Mouse (Mus musculus): ENCODE data around the gene Elmsan1.

The Elmsan1 gene

GRCm38 (mm10) chr12:84215758-84216440 lies 2.8 kb downstream of the Elmsan1 start:
- no peak for DNase-seq (ENCODE audit: low read depth, low spot score)

DNA sequence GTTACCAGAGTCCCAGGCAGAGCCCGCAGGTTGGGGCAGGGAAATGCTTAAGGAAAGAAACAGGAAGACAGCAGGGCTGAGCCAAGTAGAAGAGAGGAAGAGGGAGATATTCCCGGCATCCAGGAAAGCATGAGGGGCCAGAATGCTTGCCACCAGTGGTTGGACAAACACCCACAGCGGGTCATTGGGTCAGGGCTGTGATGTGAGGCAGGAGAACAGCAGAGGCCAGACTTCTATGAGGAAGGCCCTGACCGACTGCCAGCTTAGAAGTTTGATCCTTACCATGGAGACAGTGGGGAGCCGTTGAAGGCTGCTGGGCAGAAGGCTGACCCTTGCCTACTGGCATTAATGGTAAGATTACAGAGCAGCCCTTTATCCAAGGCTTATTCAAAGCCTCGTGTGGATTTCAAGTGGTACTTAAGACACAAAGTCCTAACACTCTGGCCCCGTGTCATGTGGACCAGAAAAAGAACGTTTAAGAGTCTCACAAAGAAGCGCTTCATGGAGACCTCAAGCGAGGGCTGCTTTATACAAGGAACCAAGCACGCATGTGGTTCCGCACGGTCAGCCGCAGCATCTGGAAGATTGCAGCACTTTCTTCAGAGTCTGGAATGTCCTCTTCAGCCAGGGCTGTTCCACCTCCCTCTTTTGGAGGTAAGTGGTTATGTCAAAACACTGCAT lies 4.0 kb downstream of the Elmsan1 start:
- no peak for DNase-seq (ENCODE audit: low read depth, low spot score)

DNA sequence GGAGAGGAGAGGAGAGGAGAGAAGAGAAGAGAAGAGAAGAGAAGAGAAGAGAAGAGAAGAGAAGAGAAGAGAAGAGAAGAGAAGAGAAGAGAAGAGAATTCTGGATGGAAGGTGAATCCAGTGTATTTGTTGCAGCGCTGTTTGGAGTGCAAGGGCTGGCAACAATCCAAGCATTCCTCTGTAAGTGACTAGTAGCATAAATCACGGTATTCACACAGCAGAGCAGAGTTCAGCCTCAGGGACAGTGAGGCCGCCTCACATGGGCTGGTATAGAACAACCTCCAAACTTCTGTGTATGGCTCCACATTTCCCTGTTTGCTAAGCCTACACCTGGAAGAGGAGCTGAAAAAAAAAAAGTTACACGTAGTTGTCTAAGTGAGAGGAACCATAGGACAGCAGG lies 6.4 kb downstream of the Elmsan1 start:
- DNase-seq (ENCODE audit: low read depth, low spot score) = no peak

GRCm38 (mm10) chr12:84211021-84211538 lies 7.6 kb downstream of the Elmsan1 start:
- DNase-seq (ENCODE audit: low read depth, low spot score) = no peak

DNA sequence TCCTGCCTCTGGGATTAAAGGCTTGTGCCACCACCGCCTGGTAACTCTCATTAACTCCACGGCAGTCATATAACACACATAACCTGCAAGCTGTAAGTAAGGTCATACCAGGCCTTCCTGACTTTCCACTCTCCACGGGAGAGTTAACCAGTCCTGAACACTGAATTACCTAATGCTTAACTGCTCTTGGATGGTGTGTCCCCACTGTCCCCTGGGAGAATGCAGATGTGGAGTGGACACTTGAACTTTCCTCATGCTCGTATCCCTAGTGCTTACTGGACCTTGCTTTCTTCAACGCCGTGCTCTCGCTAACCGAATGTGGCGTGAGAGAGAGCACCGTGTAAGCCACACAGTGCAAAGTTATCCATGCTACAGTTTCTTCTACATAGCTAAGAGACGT lies 8.4 kb downstream of the Elmsan1 start:
- no peak for DNase-seq (ENCODE audit: low read depth, low spot score)

- DNase-seq (ENCODE audit: low read depth, low spot score) = no peak
These were observed 9.6 kb downstream of the Elmsan1 start for GRCm38 (mm10) chr12:84209093-84209492.

DNA sequence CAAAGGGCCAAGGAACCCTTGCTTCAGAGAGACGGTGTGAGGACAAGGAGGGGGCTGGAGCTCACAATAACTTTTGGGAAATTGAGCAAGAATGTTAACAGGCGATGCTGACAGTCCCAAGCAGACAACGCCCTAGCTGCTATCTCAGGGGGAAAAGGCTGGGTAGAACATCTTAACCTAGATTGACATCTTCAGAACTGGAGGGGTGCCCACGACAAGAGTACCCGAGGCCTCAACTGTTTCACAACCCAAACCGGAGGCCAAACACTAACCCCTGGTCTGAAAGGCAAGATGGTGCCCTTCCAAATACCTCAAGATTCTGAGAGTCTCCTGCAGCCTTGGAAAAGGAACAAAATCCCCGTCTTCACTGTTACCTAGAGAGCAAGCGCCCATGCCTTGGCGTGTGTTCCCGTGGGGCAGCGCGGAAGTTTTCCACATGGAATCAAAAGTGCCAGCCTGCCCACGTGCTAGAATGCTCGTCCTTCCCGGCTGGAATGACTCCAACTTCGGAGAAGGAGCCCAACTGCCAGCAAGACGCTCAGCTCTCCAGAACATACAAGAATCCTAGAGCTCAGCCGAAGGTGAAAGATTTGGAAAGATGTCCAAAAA lies 11.4 kb downstream of the Elmsan1 start:
- no peak for DNase-seq (ENCODE audit: low read depth, low spot score)

GRCm38 (mm10) chr12:84206525-84206924 lies 12.2 kb downstream of the Elmsan1 start:
- no peak for DNase-seq (ENCODE audit: low read depth, low spot score)

DNA sequence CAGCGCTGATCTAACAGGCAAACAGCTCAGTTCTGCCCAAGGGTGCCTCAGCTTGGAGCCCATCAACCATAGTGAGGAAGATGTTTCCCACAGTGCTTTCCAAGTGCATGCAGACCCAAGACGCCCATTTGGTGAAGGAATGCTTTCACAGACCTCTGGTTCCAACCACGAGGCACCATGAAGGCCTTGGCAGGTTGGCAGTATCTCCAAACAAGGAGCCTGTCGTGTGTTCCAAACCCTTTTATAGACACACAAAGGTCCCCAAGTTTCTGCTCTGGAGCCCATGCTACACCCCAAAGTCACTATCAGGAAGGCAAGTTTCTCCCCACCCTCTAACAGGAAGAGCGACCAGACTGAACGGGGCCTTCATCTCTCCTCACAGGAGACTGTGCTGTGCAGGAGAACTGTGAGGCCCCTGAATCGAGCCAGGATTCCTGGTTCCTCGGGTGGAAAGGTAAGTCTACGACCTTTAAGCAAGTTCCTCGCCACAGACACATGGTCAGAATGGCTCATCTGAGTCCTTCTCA lies 13.0 kb downstream of the Elmsan1 start:
- no peak for DNase-seq (ENCODE audit: low read depth, low spot score)

DNA sequence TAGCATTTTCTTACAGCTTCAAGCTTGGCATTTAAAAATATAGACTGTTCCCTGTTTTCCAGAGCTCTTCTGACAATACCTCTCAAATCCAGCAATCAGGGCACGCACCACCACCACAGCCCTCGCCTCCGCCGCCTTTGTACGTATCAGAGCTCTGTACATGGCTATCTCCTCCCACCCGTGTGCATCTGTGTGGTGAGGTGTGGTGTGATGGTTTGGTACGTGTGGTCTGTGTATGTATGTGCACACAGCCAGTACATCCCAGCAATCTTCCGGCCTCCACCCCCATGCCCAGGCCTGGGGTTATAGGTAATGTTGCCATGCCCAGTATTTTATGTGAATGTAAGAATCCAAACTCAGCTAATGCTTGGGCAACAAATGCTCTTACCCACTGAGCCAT lies 14.0 kb downstream of the Elmsan1 start:
- no peak for DNase-seq (ENCODE audit: low read depth, low spot score)

- DNase-seq (ENCODE audit: low read depth, low spot score) = no peak
These were observed 14.9 kb downstream of the Elmsan1 start for GRCm38 (mm10) chr12:84203778-84204216.

DNA sequence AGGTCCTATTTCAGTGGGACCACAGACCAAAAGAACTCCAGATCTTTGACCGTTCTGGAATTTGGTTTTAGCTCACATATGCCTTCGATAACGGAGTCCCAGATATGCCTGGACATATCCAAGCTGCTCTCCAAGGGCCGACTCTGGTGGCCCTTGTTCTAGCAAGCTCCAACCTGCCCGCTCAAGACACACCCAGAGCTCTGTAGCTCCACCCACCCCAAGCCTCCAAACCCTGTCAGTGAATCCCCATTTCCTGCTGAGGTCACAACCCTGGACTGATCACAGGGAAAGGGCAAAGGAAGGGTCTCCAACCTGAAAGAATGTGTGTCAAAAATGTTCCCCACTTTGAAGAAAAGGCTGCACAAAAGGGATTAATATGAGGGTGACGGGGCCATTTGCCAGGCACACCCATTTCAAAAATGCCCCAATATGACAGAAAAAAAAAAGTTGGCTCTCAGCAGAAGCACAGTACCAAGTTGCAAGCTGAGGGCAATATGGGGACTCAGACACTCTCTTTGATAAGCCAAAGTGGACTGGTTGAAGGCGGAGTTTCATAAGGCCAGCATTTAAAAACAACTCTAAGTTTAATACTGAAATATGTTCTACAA lies 15.4 kb downstream of the Elmsan1 start:
- no peak for DNase-seq (ENCODE audit: low read depth, low spot score)

GRCm38 (mm10) chr12:84202561-84202960 lies 16.1 kb downstream of the Elmsan1 start:
- no peak for DNase-seq (ENCODE audit: low read depth, low spot score)

DNA sequence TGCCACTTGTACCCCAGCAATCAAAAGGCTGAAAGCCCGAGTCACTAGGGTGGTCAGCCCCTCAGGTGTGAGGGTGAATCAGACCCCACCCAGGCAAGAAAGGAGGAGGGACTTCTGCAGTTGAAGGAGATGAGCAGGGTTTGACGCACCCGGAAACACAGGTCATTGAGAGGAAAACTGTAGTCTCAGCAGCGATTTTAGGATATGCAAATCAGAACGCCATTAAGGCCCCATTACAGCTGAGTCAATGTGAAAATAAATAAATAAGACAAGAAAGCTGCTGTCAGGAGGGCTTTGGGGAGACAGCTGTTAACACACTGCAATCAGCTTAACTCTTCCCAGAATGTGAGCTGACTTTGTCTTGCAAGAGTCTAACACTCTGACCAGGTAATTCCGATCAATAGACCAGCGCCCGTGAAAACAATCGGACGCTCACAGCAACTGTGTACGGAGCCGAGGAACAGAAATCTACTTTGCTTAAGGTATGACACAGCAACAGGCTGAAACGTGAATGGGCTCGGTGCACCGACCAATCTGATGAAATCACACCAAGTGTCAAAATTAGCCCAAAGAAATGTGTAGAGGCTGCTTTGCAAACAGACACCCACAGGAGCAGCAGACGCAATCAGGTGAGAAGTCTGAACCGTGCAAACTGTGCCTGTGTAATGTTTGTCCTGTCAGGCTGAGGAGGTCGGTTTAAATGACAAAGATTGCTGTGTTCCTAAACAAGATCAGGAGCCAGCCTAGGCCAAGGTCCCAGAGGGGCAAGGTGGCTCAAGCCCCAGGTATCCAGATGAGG lies 16.8 kb downstream of the Elmsan1 start:
- DNase-seq (ENCODE audit: low read depth, low spot score) = no peak

DNA sequence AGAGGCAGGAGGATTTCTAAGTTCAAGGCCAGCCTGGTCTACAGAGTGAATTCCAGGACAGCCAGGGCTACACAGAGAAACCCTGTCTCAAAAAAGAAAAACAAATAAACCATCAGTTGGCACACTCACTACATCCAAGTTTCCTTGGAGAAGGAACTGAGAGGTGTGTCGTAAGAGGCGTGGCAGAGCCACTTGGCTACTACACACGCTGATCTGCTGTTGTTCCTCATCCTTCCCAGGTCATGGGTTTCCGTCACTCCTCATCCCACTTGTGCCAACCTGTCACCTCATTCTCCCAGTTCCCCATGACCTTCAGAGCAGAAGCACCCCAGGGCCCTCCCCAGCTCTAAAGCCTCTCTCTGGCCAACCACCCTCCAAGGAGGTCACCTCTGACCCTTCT lies 17.5 kb downstream of the Elmsan1 start:
- no peak for DNase-seq (ENCODE audit: low read depth, low spot score)

GRCm38 (mm10) chr12:84198880-84199279 lies 19.8 kb downstream of the Elmsan1 start:
- no peak for DNase-seq (ENCODE audit: low read depth, low spot score)

- DNase-seq (ENCODE audit: low read depth, low spot score) = no peak
These were observed 20.5 kb downstream of the Elmsan1 start for GRCm38 (mm10) chr12:84198076-84198679.

GRCm38 (mm10) chr12:84195195-84195594 lies 23.5 kb downstream of the Elmsan1 start:
- DNase-seq (ENCODE audit: low read depth, low spot score) = no peak

DNA sequence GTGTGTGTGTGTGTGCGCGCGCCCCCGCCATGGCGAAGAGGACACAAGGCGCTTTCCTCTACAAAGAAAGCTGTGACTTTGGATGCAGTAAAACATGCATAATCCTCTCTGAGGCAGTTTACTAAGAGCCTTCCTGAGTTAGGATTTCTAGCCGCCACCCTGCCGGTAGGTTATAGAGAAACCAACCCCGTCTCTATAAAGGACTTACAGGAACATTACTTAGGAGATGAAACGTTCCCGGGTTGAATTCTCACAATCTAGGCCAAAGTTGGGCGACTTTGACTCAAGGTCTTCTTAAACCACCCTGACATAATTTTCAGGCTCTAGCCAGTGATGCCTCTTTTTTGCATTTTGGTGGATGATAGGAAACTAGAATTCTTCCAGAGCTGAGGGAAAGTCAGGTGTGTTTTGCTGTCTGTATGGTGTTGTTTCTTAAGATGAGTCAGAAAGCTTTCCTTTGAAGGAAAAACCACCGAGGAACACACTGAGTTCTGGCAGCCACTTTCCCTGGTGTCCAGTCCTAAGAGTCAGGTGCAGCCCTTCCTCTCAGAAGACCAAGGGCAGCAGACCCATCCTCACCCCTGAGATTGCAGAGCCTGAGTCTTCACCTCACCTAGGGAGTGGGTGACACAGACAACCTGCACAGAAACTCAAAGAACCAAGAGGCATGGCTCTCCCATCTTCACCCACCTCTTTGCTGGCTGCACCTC lies 24.1 kb downstream of the Elmsan1 start:
- DNase-seq (ENCODE audit: low read depth, low spot score) = no peak

All from forelimb bud, embryonic 11.5 days (tissue).